Mouse (Mus musculus): ENCODE results near the gene Mmp23.
"Not testable (repeated sequence)": the region's sequence is repeated elsewhere in the genome, so short reads cannot be mapped to it uniquely, and the experiment has no call there.

Mmp23 gene

DNA sequence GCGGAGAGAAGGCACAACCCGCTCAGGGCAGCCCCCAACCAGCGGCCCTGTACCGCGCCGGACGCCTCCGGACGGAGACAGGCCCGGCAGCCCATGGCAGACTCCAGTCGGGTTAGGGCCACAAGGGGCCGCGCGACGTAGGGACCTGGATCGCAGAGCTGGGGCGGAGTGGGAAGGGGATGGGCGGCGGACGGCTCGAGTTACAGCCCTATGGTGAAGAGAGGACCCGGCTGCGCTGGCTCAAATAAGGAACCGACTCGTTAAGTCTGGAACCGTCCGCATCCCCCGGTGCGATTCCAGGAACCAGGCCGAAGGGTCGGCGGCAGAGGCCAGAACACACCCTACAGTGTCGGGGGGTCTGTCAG is at the start of gene Mmp23:
Gene Mmp23 (minus strand): TSS at position 299 of the 365 bp plus-strand sequence.
- DNase-seq, result peak; percentile 62

DNA sequence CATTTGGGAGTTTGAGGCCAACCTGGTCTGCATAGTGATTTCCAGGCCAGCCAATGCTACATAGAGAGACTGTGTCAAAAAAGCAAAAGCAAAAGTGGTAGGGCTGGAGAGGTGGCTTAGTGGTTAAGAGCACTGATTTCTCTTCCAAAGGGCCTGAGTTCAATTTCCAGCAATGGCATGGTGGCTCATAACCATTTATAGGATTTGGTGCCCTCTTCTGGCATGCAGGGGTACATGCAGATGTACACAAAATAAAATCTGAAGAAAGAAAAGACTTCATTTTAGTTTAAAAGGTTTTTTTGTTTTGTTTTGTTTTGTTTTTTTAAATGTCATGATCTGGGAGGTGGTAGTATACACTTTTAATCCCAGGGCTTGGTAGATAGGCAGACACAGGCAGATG is 47.2 kb upstream of the Mmp23 start:
- no peak for DNase-seq

DNA sequence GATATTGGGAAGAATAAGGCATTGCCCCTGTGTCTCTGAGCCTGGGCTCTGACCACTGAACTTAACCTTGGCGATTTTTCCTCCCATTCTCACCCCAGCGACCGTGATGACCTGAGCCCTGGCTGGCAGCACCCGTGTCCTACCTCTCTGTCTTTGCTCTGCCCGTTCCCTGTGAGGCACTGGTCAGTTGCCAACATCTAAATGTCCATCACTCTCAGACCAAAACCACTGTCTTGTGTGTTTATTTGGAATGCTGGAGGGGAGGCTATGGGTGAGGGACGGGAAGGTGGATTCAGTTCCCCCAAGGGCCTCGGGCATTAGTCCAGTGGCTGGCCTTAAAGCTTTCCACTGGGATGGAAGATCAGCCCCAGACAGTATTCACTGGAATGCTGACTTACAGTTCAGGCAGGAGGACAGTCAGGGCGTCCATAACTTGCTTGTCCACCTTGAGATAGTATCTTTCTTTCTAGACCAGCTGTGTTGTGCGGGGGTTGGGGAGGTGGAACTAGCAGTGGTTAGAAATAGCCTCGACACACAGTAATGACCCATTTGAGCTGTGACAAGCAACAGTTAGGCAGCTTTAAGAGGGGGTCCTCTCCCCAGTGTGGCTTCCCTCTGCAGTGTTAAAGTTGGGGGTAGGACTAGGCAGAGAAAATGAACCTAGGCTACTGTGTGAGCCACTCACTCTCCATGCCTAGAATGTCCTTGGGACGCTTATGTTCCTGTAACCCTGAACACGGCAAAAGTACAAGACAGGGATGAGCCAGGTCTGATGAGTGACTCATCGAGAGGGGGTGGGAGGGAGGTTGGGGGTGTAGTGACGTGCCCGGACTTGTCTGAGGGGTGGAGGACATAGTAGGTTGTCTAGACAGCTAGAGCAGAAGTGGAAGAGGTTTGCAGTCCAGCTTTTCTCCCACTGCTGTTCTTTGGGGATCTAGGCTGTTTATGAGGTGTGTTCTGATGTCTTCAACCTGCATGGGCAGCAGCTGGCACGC is 43.4 kb upstream of the Mmp23 start:
- DNase-seq, result no peak

DNA sequence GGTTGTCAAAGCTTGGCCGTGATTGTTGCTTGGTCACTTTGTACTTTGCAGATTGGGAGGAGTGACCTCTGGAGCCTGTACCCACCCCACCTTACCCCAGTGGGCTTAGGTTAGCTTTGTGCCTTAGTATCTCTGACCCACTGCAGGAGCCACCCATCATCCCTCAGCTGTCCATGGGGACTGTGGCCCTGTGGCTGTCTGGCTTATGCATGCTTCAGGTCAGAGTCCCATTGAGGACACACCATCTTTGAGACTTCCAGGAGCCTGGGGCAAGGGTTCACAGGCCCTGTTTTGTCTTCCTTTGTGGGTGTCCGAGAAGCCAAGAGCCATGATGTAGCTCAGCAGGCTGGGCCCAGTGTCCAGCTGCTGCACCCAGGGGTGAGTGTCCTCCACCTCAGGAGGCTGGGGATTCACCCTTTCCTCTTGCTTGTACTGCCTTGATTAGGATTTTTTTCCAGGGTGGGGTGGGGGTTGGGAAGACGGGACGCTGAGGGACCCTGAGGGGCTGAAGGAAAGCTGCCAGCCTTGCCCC is 42.4 kb upstream of the Mmp23 start:
- DNase-seq, result no peak

DNA sequence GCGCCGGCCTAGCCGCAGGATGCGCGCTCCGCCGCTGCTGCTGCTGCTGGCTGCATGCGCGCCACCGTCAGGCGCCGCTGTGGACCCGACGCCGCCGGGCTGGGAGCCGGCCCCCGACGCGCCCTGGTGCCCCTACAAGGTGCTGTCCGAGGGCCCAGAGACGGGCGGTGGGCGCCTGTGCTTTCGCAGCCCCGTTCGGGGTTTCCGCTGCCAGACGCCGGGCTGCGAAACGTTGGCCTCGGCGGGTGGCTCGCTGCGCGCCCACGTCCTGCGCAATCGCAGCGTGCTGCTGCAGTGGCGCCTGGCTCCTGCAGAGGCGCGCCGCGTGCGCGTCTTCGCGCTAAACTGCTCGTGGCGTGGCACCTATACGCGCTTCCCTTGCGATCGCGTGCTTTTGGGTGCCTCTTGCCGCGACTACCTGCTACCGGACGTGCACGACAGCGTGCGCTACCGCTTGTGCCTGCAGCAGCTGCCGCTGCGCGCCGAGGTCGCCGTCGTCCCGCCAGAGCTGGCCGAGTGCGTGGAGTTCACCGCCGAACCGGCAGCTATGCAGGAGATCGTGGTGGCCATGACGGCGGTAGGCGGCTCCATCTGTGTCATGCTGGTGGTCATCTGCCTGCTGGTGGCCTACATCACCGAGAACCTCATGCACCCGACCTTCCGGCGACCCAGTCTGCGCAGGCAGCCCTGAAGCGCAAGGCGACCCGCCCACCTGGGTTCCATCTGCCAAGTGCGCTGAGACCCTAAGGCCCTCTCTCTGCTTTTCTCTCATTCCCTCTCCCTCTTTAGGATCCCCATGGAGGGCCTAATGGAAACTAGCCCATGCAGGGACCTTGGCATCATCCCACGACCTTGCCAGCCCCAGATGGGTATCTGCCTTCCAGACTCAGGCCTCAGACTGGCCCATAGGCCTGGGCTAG is 41.6 kb upstream of the Mmp23 start:
- peak; percentile 67 for DNase-seq

DNA sequence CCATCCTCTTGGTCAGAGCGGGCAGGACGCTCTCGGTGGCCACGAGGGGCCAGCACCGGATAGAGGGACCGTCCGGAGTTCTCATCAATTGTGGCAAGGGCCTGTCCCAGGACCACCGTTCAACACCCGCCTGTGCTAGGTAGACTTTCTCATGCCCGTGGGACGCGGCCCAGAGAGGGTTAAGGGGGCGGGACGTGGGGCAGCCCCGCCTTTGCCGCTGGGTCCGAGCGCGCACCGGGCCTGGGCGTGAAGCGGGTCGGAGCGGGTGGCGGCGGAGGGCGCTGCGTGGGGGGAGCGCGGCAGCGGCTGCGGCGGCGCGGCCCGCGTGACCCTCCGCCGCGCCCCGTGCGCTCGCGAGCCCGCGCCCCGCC is 40.9 kb upstream of the Mmp23 start, which contains the start of gene Fndc10:
Gene Fndc10 (plus strand): TSS at position 232 of the 371 bp plus-strand sequence.
- DNase-seq, result peak; percentile 70

DNA sequence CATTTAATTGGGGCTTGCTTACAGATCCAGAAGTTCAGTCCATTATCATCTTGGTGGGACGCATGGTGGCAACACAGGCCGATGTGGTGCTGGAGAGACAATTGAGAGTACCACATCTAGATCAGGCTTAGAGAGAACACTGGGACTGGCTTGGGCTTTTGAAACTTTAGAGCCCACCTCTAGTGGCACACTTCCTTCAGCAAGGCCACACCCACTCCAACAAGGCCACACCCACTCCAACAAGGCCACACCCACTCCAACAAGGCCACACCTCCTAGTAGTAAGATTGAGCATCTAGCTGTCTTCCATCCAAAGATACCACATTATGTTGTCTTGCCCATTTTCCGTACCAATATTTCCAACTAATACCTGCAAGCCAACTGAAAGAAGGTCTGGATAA is 39.2 kb upstream of the Mmp23 start:
- no peak for DNase-seq

DNA sequence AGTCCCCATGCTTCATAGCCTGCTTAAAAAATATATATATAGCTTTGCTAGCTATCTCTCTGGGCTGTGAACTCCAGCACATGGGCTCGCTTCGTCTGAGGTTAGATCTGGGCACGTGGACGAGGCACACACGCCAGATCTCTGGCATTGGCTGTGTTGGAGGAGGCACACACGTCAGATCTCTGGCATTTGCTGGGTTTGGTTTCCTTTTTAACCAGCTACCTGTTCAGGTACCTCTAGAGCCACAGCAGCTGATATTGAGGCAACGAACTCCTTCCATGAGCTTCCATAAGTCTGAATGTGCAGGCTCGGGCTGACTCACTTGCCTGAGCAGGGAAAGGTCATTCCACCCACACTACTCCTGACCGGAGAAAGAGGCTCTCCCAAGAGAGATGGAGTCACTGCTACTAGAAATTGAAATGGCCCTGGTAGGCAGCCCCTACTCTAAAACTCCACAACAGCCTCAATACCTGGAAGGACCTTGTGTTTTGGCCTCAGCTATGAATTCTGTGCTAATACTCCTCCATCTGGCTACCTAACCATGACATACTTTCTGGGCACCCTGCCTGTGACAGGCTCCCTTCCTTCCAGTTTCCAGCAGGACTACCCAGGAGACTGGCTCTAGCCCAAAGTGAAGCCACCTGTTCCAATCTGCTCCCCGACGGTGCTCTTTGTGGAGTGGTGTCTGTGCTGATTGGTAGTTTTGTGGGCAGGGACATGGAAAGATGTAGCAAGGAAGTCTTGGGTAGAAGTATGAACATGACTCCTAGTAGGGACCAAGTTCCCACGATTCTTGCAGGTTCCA is 37.6 kb upstream of the Mmp23 start:
- DNase-seq, result no peak

DNA sequence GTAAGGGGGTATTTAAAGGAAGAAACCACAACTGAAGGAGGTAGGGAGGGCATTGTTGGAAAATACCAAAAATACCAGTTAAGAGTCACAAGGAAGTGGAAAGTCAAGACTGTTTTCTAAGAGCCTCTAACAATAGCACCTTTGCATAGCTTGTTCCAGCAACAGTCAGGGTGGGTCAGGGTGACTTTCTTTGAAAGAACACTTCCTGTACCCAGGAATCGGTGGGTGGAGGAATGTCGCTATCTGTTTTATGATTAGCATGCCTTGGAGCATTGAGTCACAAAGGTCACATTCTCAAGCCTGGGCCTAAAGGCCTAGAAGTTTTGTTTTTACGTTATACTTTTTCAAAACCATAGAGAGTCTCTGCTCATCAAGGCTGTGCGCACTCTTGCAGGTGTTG is 34.6 kb upstream of the Mmp23 start:
- not testable (repeated sequence) for DNase-seq

DNA sequence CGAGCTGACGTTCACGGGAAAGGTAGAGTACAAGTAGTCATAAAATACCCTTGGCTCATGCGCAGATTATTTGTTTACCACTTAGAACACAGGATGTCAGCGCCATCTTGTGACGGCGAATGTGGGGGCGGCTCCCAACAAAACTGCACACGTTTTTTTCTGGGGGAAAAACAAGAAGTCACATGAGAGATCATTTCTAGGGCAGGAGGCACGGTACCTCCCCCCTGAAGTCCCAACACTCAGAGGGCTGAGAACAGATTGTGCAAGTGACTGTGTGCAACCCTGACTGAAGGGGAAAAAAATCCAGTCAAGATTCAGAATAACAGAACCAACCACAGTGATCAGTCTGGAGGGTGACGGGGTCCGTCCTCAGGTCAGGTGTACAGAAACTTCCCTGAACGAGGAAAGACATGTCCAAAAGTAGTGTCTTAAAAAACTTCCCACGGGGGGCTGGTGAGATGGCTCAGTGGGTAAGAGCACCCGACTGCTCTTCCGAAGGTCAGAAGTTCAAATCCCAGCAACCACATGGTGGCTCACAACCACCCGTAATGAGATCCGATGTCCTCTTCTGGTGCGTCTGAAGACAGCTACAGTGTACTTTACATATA is 30.6 kb upstream of the Mmp23 start:
- not testable (repeated sequence) for DNase-seq

DNA sequence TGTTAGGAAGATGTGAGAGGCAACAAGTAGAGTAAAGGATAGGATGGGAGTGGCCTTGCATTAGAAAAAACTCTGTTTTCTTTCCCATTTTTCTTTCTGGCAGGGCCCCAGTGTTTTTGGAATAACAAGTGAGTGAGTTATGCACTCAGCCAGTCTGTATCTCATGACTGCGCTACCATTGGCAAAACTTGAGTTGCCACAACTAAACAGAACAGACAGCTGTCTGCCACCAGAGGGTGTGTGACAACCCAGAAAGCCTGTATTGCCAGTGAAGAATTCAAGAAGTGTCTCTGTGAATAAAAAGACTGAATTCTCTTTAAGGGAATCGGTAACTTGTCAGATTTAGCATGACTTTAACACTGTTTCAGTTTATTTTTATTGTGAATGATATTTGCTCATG is 22.8 kb upstream of the Mmp23 start:
- peak; percentile 46 for DNase-seq

DNA sequence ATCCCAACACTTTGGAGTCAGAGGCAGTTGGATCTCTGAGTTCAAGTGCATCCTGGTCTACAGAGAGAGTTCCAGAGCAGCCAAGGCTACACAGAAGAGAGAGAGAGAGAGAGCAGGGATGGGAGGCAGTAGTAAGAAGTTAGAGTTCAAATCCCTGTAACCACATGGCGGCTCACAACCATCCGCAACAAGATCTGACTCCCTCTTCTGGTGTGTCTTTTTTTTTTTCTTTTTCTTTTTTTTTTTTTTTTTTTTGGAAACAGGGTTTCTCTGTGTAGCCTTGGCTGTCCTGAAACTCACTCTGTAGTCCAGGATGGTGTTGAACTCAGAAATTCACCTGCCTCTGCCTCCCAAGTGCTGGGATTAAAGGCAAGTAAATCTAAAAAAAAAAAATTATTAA is 18.9 kb upstream of the Mmp23 start:
- DNase-seq, result no peak

DNA sequence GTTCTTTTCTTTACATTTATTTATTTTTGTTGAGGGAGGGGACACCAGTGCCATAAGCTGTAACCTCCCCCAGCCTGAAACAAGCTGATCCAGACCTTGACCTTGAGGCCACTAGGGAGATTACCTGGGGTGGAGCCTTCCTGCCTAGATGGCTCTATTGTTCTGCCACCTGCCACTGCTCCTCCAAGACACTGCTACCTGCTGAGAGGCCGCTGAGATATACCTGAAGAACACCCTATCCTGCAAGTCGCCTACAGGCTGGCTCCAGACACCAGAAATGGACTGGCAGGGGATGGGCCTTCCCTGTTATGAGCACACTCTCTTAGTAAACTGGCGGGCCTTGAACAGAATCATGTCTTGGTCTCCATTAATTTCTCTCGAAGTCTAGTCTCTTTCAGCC is 17.1 kb upstream of the Mmp23 start:
- DNase-seq, result not testable (repeated sequence)

DNA sequence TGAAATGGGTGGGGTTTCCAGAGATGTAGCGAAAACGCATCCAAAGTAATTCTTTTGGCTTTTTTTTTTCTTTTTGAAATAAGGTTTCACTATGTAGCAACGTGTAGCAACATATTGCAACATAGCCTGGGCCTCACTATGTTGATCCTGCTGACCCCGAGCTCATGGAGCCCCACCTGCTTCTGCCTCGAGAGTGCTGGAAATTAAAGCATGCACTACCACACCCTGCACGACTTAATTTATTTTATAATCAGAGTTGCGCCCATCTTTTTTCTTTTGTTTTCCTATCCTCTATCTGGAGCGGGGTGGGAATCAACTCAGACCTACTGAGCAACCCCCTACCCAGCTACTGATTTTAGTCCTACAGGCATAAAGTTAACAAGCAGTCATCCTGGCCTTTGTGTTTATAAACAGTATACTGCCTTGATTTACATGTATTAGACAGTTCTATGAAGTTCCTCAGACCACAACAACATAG is 16.5 kb upstream of the Mmp23 start:
- DNase-seq, result no peak

DNA sequence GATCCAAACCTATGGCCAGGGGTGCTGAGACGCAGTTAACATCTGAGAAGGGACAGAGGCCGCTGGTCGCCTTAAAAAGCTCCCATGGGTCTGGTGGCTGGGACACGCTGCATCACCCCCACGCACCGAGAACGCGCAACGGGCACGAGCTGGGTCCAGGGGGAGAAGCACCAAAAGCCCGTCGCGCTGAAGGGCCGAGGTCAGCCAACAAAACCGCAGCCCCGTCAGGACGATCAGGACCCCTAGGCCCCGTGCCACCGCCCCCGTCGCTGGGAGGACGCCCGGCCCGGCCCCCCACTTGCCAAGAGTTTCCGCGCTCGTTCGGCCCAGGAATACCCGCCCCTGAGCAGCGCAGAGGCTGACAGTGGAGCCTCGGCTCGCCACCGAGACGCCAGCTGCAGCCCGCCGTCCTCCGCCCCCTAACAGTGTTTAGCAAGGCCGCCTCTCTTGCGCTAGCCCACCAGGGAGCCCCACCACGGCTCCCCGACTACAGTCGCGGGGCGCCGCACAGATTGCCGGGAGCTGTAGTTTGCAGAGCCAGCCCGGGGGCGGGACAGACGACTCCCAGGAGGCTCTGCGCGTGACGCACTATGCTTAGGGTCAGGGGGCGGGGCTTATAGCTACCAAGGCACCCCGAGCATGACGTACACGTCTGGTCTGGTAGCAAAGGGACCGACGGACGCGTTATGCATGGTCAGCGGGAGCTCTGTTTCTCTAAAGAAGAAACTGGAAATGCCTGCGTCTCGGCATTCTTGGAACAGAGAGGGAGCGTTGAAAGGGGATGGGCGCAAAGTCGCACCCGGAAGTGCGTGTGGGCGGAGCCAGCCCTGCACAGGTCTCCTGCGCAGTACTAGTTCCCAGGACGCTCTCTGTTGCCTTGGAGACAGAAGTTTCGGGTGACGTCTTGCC is 15.8 kb upstream of the Mmp23 start, which contains the start of gene Mib2:
Gene Mib2 (minus strand): TSS at position 510 of the 909 bp plus-strand sequence.
- DNase-seq, result peak; percentile 98

DNA sequence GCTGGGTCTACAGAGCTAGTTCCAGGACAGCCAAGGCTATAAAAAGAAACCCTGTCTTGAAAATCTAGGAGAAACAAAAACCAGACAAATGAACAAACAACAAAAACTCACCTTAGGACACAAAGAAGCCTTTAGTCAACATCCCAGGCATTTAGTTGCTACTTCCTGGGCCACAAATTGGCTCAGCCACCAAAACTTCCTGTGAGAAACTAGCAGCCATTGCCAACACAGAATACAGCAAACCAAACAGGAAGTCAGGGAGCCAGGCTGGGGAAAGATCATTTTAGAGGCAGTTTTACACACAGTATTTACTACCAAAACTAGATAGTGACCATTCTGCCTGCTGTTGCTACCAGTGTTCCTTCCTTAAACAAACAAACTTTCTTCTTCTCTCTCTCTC is 13.7 kb upstream of the Mmp23 start:
- no peak for DNase-seq

DNA sequence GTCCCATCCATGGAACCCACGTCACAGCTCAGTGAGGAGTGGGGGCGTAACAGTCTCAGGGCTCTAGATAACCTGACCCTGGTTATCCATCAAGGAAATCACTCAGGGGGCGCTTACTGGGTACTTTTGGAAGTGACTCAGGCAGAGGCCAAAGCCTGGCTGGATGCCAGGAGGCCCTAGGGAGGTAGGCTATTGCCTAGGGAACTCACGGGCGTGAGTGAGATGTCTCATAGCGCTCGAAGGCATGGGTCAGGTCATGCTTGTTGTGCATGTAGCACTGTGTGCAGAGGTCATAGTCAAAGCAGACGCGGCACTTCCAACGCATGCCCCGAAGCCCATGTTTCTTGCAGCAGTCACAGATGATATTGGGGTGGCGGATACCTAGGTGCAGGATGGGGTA is 7.5 kb upstream of the Mmp23 start:
- no peak for DNase-seq

DNA sequence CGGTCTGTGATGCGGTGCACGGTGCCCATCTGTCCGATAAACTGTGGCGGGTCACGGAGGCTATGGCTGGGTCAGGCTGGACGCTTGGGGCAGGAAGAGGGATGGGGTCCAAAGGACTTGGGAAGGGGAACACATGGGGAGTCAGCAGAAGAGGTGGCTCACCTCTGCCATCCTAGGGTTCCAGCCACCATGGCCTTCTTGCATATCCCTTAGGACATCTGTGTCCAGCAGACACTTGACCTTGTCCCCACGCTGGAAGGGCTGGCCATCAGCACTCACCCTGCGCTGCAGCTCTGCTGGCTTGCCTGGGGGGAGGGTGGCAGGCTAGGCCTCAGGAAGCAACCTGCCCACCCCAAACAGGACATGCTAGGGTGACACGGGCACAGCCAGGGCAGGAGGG is 5.8 kb upstream of the Mmp23 start:
- DNase-seq, result no peak

DNA sequence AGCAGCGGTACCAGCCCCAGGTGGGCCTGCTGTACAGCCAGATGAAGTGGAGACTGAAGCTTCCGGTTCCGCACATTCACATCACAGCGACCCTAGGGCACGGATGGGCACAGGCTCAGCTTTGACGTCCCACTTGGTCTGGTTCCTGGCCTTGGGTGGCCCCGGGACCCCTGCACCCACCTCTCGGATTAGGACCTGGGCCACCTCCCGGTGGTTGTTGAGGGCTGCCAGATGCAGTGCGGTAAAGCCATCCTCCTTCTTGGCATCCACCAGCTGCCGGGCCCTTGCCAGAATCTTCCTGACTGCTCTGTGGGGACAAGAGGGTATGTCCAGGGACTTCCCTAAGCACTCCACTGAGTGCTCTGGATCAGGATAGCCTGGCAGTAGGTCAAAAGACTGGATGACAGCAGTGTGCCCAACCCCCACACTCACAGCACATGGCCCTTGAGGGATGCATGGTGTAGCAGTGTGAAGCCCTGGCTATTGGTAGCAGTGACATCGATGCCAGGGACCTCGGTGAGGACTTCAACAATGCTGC is 3.1 kb upstream of the Mmp23 start:
- DNase-seq, result no peak

Measured in kidney, postnatal 14 days (tissue).